Mouse (Mus musculus) fibroblast of lung, adult 2 months (primary cell): ENCODE data around the gene Acot5.
"Not testable (repeated sequence)": the region's sequence is repeated elsewhere in the genome, so short reads cannot be mapped to it uniquely, and the experiment has no call there.

ENCODE experiments used
- DNase-seq: peaks from one replicate; pipeline ENCODE4 v3.0.0-alpha.2; 2011; ENCODE audit warnings: low read depth

Acot5 gene

DNA sequence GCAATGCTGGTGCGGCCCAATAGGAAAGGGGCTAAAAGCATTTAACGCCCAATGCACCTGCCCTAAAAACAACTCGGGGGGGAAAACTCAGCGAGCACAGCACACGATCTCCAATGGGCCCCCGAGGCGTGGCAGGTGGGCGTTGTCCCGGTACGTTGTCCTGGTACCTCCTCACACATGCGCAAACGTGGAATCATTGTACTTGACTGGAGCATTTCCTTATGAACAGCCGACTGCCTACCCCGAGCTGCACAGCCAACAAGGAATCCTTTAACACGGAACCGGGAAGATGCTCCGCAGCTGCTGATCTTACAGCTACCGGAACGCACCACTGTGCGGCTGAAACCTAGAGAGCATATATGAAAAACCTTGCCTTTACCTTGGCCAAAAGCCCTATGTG is 6.8 kb upstream of the Acot5 start:
- no peak for DNase-seq

DNA sequence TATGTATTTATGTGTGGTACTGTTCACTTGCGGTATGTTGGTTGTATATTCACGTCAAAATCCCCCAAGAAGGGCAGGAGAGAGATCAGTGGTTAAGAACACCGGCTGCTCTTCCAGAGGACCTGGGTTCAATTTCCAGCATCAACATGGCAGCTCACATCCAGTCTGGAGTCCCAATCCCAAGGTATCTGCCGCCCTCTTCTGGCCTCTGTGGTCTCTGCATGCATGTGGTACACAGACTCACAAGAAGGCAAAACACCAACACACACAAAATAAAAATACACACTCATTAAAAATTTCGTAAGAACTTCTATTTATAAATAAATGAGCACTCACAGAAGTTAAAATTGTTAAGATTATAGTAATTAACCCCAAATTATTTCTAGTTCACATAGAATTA is 5.9 kb upstream of the Acot5 start:
- no peak for DNase-seq

DNA sequence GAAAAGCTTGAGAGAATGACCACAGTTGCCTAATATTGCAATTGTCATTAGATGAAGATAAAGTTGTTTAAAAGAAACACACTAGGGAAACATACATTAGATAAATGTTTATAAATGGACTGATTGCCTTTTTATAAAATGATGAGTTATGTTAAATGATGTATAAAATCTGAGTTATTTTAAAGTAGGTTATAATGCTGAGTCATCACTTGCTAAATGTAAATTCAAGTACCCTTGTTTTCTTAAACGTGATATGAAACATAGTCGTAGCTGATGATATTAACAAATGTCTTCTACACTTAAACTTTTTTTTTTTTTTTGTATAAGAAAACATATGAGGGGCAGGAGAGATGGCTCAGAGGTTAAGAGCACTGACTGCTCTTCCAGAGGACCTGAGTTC is 5.3 kb upstream of the Acot5 start:
- no peak for DNase-seq

DNA sequence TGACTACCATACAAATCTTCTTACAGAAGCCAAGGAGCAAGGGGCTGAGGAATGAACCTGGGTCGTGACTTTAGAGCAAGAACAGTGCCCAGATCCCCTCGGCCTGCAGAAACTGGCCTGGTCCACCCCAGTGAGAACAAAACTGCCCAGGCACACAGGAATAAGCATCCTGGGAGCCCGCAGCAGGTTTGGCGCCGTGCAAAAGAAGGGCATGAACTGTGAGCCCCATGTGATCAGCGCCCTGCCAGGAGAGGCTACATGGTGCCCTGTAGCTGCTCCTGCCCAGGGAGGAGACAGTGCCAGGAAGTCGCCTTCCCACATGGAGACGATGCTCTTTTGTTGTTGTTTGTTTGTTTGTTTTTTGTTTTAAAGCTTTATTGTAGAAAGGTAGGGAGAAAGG is 4.5 kb upstream of the Acot5 start:
- DNase-seq, result no peak

GRCm38 (mm10) chr12:84067752-84068151 is 1.4 kb upstream of the Acot5 start:
- DNase-seq, result no peak

DNA sequence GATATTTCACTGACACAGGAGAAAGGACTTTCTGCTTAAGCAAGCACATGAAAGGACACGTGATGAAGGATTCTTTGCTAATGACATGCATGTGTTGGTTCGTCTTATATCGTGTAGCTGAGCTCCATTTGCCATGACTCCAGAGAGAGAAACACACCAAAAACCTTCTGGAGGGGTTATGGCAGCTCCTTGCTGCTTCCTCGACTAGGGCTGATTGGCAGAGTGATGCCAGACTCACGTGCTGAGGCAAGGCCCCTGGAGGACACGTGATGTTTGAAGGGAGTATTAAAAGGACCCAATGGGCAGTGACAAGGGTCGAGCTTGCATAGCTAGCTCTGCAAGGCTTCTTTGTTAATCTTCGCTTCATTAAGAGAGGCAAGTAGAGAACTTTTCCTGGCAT is 829 bp upstream of the Acot5 start:
- no peak for DNase-seq

DNA sequence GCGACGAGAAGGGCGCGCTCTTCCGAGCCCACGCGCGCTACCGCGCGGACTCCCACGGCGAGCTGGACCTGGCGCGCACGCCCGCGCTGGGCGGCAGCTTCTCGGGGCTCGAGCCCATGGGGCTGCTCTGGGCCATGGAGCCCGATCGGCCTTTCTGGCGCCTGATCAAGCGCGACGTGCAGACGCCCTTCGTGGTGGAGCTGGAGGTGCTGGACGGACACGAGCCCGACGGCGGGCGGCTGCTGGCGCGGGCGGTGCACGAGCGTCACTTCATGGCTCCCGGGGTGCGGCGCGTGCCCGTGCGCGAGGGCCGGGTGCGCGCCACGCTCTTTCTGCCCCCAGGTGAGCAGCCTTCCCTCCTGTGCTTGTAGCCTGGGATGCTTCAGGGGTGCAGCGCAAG is 457 bp downstream of the Acot5 start:
- DNase-seq, result not testable (repeated sequence)

DNA sequence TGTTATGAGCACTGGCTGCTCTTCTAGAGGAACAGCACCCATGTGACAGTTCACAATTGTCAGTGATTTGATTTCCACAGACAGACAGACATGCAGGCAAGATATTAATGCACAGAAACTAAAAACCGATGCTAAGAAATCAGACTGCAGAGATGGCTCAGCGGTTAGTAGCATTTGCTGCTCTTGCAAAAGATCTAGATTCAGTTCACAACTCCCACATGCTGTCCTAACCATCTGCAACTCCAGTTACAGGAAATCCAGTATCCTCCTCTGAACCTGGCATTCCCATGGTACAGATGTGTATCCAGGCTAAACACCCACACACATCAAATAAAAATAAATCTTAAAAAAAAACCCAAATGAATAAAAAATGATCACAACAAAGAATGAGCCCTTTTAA is 2.6 kb downstream of the Acot5 start:
- DNase-seq, result no peak

GRCm38 (mm10) chr12:84077371-84077990 is 8.4 kb downstream of the Acot5 start:
- DNase-seq, result no peak

- no peak for DNase-seq
Measured at GRCm38 (mm10) chr12:84083842-84084241, 14.7 kb downstream of the Acot5 start.

DNA sequence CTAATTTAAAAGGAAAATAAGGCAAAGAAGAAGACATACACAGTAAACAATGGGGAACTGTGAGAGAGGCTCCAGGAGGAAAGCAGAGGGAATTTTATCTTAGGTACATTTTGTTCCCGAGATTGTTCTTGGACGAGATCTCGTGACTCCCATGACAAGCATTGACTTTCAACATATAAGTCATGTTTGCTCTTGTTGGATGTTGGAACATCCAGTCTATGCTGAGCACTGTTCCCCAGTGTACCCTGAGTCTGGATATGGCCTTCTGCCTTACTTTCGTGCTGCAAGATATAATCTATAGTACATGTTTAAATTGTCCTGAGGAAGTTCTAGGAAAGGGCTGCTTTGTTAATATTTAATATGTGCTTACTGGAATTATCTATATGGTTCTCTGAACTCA is 15.5 kb downstream of the Acot5 start:
- no peak for DNase-seq

GRCm38 (mm10) chr12:84094666-84095065 is 25.5 kb downstream of the Acot5 start:
- not testable (repeated sequence) for DNase-seq

- no peak for DNase-seq
Measured at GRCm38 (mm10) chr12:84099605-84100004, 30.5 kb downstream of the Acot5 start.

DNA sequence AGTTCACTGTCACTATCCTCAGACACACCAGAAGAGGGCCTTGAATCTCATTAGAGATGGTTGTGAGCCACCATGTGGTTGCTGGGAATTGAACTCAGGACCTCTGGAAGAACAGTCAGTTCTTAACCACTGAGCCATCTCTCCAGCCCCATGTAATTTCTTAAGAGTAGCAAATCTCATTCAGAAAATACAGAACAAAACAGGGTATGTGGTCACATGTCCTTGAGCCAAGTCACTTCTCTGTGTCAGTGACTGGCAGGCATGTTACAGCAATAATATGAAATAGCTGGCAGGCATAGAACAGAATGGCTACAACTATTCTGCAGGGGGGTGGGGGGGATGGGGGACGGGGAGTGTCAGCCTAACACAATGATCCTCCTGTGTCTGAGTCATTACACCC is 30.9 kb downstream of the Acot5 start:
- DNase-seq, result no peak

DNA sequence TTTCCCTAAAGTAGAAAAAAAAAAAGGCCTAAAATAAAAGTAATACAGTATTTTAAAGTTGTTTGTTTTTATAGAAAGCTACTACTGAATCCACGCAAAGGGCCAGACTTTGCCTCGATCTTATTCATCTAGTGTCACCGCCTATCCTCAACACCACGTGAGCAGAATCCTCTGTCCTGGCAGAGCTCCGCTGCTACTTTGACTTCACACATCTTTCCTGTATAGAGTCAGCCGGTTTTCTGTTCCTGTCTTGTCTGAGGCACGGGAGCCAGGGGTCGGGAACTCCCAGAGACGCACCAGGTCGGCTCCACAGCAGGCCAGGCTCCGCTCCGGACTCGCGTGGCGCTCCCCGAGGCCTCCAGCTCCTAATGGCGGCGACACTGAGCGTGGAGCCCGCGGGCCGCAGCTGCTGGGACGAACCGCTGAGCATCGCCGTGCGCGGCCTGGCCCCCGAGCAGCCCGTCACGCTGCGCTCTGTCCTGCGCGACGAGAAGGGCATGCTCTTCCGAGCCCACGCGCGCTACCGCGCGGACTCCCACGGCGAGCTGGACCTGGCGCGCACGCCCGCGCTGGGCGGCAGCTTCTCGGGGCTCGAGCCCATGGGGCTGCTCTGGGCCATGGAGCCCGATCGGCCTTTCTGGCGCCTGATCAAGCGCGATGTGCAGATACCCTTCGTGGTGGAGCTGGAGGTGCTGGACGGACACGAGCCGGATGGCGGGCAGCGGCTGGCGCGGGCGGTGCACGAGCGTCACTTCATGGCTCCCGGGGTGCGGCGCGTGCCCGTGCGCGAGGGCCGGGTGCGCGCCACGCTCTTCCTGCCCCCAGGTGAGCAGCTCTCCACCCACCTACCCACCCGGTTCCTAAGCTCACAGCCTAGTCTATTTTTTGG is 31.7 kb downstream of the Acot5 start, which contains the start of gene Acot6:
Acot6 (plus strand) TSS at position 51 of the 889 bp plus-strand sequence.
- DNase-seq, result peak; percentile 20

GRCm38 (mm10) chr12:84101493-84101845 is 32.3 kb downstream of the Acot5 start:
- DNase-seq, result no peak

DNA sequence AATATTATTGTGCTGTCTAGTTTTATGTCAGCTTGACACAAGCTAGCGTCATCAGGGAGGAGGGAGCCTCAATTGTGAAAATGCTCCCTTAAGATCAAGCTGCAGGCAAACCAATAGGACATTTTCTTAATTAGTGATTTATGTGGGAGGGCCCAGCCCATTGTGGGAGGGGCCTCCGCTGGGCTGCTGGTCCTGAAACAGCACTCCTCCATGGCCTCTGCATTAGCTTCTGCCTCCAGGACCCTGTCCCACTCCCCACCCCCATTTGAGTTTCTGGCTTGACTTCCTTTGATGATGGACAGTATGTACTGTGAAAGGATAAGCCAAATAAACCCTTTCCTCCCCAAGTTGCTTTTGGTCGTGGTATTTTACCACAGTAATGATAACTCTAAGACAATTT is 37.9 kb downstream of the Acot5 start:
- DNase-seq, result no peak

DNA sequence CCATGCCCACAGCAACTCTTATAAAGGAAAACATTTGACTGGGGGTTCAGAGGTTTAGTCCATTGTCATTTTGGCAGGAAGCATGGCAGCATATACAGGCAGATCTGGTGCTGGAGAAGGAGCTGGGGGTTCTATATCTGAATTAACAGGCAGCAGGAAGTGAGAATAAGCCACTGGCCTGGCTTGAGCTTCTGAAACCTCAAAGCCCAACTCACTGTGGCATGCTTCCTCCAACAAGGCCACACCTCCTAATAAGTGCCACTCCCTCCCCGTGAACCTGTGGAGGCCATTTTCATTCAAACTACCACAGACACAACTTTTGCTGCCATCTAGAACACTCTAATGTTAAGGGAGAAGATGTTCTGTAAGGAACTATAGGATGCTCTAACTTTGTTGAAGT is 38.6 kb downstream of the Acot5 start:
- no peak for DNase-seq

DNA sequence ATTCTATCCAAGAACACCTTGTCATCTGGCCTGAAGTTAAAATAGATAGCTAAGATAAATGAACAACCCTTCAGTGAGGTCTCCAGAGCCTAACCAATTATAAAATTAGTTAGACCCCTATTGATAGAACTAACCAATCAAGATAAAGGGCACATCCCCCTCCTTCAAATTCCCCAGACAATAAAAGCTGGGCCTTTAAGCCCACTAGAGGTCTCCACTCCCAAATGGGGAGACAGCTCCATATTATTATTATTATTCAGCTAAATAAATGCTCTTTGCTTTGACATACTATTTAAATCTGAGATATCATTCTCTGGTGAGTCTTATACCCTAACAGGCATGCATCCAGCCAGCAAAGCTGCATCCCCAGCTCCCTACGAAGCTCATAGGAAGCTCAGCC is 40.8 kb downstream of the Acot5 start:
- DNase-seq, result no peak

GRCm38 (mm10) chr12:84110814-84111213 is 41.7 kb downstream of the Acot5 start:
- no peak for DNase-seq

DNA sequence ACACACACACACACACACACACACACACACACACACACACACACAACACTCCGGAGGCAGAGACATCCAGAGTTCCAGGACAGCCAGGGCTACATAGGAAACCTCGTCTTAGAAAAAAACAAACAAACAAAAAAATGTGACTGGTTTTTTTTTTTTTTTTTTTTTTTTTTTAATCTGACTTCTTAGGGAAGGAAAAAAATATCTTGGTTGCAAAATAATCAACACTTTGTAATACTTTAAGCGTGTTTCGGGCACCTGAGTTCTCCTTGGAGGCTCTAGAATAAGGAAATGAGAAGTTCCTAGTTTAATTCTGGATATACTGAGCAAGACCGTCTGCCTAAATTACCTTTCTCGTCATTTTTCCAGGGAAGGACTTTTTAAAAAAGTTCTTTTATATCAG is 44.6 kb downstream of the Acot5 start:
- DNase-seq, result no peak

DNA sequence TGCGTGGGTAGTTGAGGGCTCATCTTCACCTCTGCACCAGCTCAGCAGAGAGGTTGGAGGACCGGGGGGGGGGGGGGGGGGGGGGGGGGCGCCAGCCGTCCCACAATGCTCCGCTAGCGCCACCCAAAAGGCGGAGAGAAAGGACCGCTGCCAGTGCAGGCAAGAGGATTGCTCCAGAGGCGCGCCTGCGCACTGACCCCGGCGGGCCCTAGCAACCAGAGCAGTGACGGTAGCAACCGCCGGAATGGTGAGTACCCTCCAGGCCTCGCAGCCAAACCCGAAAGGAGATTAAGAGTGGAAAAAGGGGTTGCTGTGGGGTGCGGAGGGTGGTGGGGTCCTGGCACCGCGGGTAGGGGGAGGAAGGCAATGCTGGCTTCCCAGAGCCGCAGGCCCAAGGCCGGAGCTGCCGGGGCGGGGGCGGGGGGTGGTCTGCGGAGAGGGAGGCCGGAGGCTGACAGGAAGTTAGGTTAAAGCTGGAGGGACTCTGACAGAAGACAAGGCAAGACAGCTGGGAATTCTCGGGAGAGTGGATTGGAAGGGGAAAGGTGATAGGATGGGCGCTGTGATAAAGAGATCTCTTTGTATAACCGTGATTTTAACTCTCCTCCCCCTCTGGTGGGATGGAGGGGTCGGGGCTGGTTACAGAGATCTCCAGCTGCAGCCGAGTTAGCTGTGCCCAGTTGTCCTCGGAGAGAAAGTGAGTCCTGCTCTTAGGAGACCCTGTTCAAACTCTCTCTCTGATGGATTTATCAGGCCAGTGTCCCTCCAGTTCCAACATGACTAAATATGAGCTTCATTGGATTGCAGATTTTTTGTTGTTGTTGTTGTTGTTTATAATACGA is 45.2 kb downstream of the Acot5 start, which contains the start of gene Dnal1:
Dnal1 (plus strand) TSS at position 214 of the 842 bp plus-strand sequence.
- DNase-seq, result peak; percentile 64

DNA sequence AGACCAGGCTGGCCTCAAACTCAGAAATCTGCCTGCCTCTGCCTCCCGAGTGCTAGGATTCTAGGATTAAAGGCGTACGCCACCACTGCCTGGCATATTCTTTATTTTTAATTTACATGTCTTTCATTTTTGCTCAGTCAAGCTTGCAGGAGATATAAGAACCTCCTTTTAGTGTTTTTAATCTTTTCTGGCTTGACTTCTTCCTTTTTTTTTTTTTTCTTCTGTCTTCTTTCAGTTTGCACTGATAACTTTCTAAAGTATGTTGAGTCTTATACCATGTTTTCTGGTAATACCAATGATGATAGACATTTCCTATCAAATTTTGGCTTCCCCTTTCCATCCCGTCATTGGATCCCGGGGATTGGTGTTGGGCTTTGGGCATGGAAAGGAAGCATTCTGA is 50.5 kb downstream of the Acot5 start:
- no peak for DNase-seq
